Mouse (Mus musculus) monocyte, adult 2 months (primary cell): ENCODE data around the gene Mrpl33.

Source experiments
- DNase-seq, 2 experiments: peaks; one replicate each; pipeline ENCODE4 v3.0.0; 2022; ENCODE audit warnings: low spot score in 2 of 2, low read depth in 1 of 2

The Mrpl33 gene

GRCm38 (mm10) chr5:31697644-31698296 is 101.0 kb downstream of the Mrpl33 start, which contains the start of gene Babam2:
TSS of gene Babam2 (plus strand) at chr5:31697684.
- peak; percentile 79 to 93 for DNase-seq

DNA sequence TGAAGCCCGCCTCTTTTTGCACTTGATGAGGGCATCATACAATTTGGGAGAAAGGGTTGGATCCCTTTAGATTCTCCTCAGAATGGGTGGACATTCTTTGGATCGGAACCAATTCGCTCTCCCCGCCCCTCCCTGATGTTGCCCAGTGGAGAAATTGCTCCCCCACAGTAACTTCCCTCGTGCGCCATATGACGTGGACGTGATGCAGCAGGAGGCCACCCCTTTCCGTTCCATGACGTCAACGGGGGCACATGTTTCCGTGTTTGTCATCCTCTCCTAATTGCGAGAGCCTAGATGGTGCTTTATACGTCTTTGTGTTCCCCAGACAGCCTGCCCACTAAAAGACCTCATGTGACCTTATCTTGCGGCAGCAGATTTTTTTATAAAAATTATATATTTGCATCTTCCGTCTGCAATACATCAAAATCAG is 101.6 kb downstream of the Mrpl33 start:
- peak; percentile 96 to 97 for DNase-seq

DNA sequence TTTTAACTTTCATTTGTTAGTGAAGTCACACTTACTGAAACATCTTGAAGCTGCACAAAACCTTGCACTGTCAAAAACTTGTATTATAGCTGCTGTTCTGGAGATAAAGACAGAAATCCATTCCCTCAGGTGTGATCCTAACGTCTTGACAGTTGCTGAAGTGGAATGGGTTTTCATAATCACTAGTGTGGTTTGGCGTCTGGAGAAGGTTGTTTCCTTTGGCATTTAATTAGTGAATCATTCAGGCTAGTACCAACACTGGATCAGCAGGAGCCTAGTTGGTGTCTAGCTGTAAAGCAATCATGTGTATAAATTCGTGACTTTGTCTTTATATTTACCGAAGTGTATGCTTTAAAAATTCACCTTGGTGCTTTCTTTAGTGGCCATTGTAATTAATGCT is 102.2 kb downstream of the Mrpl33 start:
- DNase-seq, result no peak

GRCm38 (mm10) chr5:31699397-31699796 is 102.7 kb downstream of the Mrpl33 start:
- DNase-seq, result no peak

DNA sequence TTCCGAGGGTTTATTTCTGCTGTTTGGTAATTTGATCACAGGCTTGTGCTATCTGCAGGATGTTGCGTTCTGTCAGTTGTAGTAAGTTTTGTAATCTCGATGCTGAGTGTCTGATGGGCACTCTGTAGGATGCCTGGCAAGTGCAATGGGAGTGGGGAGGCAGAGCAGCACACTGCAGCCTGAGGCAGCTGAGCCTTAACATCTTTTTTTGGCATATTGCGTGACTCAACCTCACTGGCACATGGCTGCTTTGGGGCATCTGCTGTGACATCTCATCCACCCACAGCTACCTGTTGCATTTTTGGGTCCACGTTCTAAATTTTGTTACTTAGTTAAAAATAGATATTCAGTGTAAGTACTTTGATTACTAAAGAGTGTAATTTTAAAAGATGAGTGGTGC is 108.2 kb downstream of the Mrpl33 start:
- DNase-seq, result no peak

- DNase-seq, result no peak
Measured at GRCm38 (mm10) chr5:31706826-31707225, 110.1 kb downstream of the Mrpl33 start.

GRCm38 (mm10) chr5:31709389-31709788 is 112.7 kb downstream of the Mrpl33 start:
- DNase-seq, result no peak

- no peak for DNase-seq
Measured at GRCm38 (mm10) chr5:31713280-31713711, 116.6 kb downstream of the Mrpl33 start.

DNA sequence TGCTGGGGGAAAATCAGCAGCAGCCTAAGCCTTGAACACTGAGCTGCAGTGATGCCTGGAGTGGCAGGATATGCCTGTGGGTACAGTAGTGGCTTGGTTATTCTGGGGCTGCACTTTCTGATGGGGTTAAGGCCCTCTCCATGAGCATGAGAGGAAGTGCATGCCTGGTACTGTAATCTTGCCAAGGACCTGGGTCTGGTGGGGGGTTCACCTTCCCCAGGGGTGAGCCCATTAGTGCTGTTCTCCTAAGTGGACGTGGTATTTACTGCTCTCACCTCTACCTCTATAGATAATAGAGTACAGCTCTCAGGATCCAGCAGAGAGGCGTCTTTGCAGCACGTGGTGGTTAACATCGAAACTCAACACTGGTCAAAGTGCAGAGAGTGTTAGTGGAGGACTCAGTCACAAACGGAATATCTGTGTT is 117.1 kb downstream of the Mrpl33 start:
- no peak for DNase-seq
